Mouse (Mus musculus) mouse trophoblast stem cell (cell line): Measurements from ENCODE around the gene Ccdc191.

ENCODE experiments used
- in situ Hi-C, 2 experiments: fragments of 300-500 bp; cut with MseI, MboI; formaldehyde crosslinking; loops; 2 replicates in 1 of 2; 3 replicates in 1 of 2; pipeline ENCODE4 v1.15.1; 2025

The Ccdc191 gene

DNA sequence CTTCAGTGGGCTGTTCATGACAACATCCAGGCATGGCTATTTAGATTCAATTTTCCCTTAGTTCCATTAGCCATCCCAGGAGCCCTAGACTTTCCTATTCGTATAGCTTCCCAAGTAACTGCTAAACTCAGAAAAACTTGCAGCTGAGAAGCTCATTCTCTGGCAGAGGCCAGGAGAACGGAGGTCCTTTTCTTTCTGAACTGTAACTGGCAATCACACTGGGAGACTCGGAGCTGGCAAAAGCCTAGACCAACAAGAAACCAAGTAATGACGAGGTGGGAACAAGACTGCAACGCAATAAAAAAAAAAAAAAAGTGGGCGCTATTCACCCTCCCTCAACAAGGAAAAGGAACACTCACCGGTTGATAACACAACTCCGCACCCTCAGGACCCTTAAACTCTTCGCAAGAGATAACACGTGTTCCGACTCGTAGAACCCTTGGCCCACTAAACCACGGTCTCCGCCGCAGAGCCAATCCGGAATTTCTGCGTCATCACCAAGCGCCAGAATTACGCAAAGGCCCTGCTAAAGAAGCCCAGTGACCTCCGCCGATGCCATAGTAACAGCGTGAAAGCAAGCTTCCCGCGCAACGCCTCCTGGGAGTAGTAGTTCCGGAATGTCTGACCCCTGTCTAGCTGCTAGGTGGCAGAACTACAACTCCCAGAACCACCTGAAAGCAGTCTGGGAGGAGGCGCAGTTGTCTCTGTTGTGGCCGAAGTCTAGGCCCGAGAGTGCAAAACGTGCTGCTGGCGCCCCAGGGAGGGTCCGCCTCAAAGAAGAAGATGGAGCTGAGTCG, at the start of gene Ccdc191:
TSS of gene Ccdc191 (plus strand) at position 593 of the 797 bp plus-strand sequence.
- in situ Hi-C loops, result loop anchor here (10.0 to 25.0 kb wide), 2 partner anchors 165 to 173 kb away; partner anchors contain the start of gene Gramd1c (in 1 of the 2)

DNA sequence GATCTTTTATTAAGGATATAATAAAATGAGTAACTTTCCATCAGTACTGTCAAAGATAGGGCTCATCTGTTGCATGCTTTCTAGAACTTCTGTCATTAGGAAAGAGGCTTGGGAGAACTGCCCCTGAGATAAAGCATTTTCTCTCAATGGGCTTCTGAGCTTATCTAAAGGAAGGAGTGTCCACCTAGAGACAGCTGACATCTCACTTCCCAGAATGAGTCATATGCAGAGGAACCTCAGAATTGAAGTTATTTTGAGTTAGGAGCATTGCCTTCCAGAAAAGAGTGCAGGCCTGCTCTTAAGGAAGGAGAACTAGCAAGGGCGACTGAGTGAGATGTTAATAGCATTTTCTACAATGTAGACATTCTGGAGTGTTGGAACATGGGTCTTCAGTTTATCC, 48.4 kb upstream of the Ccdc191 start:
- in situ Hi-C loops, result no loop called here

DNA sequence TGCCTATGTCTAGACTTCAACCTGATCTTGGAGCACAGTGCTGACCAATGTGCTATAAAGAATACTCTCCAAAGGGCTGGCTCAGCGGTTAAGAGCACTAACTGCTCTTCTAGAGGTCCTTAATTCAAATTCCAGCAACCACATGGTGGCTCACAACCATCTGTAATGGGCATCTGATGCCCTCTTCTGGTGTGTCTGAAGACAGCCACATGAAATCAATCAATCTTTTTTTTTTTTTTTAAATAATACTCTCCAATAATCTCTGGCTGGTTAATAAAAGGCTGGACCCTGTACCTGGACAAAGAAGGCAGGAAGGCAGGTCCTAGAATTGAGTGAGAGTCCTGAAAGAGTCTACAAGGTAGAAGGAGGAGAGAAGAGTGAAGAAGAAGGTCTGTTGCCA, 39.8 kb upstream of the Ccdc191 start:
- in situ Hi-C loops, result no loop called here

DNA sequence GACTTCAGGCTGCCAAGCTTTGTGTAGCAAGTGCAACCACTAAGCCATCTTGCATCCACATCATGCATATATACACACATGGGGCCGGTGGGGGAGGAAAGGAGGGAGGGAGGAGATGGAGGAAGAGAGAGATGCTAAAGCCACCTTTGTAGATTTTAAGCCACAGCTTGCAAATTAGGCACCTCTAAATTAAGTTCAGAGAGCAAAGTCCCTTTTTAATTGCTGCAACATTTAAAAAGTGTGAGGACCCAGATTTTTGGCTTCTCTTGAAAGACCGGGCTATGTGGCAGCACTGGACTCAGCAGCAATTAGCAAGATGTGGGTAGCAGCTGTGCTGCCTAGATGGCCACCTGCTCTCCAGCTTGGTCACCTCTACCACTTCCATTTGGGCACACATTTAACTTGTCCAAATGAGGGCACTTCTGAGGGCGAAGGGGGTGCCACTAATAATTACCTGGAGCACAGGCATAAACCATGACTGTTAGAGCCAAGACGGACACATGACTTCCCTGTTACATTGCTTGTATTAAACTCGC, 30.6 kb upstream of the Ccdc191 start:
- in situ Hi-C loops, result no loop called here

DNA sequence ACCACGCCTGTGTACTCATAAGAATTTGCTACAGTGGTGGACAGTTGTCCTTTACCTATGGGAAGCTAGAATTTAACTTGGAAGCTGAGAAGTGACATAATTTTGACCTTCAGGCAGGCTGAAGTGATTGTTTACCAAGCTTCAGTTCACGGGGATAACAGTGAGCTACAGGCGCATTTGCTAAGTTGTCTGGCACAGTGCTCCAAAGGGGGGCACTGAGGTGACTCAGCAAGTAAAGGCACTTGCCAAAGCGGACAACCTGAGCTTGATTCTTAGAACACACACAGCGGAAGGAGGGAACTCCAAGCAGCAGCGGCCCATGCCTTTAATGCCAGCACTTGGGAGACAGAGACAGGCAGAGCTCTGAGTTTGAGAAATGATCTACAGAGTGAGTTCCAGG, 29.0 kb upstream of the Ccdc191 start:
- in situ Hi-C loops, result no loop called here

DNA sequence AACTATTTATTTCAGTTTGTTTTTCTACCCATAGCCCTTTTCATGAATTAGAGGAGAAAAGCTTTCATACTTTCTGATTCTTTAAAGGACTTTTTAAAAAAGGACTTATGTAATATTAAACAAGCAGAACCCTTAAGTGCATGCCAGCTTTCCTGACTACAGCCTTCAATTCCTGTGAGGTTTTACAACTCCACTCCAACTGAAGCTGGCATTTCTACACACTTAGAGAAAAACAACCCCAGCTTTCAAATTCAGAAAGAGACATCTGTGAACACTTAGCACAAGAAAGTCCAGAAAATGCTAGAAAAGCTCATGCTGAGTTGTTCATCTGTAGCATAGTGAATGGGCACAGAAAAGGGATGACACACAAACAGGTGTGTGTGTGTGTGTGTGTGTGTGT, 19.8 kb upstream of the Ccdc191 start:
- in situ Hi-C loops, result no loop called here

DNA sequence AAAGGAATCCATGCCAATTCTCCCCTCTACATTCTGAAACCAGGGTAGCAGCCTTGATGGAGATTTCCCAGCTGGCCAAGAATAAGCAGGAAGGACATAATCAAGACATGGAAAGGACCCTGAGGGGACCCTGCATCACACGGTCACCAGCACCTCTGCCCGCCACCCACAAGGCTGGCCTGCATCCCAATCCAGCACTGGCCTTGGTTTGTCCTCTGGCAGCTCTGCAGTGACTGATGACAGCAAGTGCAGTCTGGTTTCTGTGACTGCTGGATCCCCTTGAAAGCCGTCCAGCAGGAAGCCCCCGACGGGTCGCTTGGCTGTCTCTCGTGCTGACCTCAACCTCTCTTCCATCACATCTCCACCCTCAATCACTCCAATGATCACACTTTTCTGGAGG, 18.2 kb upstream of the Ccdc191 start:
- in situ Hi-C loops, result no loop called here

DNA sequence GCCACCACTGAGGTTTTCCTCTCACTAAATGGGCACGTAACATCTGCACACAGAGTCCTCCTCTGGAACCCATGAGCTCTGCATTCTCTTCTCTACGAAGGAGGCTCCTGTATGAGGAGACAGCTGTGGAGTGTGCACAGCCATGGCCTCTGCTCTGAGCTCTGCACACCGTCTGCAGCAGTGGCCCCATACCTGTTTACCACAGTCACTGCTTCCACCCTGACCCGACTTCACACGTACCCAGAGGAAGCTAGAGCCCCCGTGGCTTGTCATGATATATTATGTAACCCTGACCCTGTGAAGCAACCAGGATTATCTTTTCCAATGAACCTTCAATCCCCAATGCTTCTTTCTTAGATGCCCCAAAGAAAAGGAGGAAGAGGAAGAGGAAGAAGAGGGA, 9.8 kb upstream of the Ccdc191 start:
- in situ Hi-C loops, result loop anchor here in 1 of 2 experiments (25.0 kb wide), 1 partner anchor 183 kb away; the partner anchor contains the start of gene Gramd1c

DNA sequence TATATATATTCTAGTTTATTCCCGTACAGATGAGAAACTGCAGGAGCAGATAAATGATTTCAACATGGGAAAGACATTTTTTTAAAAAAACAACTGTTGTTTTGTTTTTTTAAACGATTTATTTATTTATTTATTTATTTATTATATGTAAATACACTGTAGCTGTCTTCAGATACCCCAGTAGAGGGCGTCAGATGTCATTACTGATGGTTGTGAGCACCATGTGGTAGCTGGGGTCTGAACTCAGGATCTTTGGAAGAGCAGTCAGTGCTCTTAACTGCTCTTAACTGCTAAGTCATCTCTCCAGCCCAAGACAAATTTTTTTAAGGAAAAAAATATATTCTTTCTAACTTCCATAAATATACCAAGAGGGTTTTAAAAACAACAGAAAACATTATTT, 8.0 kb upstream of the Ccdc191 start:
- in situ Hi-C loops, result loop anchor here in 1 of 2 experiments (25.0 kb wide), 1 partner anchor 181 kb away; the partner anchor contains the start of gene Gramd1c

DNA sequence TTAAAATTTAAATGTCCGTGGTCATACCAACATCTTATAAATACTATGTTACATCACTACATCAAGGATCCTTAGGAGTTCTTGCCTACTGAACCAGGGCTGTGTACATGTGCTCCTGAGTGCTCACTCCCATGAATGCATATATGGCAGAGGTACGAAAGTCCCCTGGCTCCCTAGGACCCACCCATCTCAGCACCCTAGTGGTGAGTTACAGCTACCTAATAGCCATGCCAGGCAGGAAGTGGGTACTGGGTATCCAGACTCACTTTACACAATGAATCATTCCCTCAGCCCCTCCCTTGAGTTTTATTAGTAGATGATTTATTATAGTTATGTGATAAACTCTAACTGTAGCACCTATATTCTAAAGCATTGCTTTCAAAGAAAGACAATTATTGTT, 7.3 kb upstream of the Ccdc191 start:
- in situ Hi-C loops, result loop anchor here in 1 of 2 experiments (25.0 kb wide), 1 partner anchor 180 kb away; the partner anchor contains the start of gene Gramd1c

DNA sequence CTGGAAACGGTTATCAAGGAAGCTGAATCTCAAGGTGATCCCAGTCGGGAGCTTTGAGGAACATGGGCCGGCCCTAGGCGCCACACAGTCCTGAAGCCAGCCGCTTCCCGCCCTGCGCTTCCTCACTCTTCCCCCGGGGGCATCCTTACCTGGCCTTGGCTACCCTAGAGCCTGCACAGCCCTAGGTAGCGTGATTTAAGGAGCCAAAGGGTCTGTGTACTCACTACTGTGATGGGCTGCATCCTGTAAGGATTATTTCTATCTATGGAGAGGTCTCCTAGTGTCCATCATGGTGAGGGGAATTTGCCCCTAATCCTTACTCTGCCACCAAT, 371 bp downstream of the Ccdc191 start:
- in situ Hi-C loops, result loop anchor here (10.0 to 25.0 kb wide), 2 partner anchors 165 to 172 kb away; partner anchors contain the start of gene Gramd1c (in 1 of the 2)

DNA sequence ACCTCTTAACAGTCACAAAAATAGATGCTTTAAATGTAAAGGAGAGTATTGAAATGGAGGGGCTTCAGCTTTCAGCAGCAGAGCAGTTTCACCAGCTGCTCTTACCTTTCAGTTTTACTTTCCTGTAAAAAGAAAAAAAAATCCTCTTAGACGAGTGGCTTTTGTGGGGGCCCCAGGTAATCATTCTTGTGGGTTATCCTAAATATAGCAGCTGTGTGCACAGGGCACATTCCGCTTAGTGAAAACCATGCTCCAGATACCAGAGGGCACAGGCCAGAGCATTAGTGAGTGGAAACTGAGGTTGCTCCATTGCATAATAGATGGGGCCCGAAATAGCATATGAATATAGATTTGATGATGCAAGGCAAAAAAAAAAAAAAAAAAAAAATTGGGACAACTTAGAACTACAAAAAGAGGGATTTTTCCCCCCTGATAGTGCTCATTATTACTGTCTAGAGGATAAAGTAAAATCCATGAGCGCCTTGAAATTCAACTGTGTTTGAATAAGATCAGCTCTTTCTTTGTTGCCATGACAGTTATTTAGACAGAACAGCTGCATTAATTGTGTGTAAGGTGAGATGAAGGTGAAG, 1.2 kb downstream of the Ccdc191 start:
- in situ Hi-C loops, result loop anchor here (10.0 to 25.0 kb wide), 2 partner anchors 164 to 171 kb away; partner anchors contain the start of gene Gramd1c (in 1 of the 2)

DNA sequence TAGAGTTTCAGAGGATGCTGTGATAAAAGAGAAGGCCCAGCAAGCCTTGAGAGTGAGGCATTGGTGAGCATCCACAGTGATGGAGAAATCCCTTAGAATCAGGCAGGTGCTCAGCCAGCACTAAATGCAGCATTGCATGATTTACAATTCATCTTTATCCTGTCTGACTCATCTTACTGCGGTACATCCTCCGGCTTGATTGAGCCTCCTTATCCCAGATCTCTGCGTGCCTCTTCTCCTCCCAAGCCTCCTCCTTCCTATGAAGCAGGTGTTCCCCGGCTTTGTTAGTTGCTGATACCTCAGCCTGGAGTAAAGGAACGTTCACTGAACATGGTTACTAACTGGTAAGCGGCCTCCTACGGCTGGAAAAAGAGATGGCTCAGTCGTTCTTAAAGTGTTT, 4.9 kb downstream of the Ccdc191 start:
- in situ Hi-C loops, result loop anchor here (10.0 to 25.0 kb wide), 2 partner anchors 160 to 168 kb away; partner anchors contain the start of gene Gramd1c (in 1 of the 2)

DNA sequence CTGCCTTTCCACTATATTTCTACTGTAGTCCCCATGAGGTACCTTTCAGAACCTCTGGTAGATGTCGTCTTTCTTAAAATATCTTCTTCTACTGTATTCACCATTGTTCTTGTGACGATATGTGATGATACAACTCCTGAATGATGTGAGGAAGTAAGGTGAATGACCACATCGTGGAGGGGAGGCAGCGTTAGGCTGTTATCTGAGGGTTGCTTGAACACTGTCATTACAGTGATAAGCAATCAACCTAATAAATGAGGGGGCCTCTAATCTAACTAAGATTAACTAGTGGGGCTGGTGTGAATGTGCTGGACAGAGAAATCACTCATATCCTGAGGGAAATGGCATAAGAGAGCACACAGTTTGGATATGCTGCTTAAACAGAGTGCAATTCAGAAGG, 10.5 kb downstream of the Ccdc191 start:
- in situ Hi-C loops, result no loop called here

DNA sequence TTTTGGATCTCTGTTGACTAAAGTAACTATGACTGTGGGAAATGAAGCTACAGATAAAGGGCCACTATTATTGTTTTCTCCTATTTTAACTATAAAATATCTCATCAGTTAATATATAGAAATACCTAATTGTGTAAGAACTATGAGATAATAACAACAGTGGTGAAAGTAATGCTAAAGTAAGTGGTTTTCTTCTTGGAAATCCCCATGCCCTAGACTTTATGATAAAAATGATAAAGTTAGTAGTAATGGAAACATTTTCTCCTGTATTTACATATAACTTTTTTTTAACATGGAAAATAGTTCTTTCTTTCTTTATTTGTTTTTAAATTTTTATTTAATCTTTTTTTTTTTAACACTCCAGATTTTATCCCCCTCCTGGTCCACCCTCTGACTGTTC, 11.0 kb downstream of the Ccdc191 start:
- in situ Hi-C loops, result no loop called here

DNA sequence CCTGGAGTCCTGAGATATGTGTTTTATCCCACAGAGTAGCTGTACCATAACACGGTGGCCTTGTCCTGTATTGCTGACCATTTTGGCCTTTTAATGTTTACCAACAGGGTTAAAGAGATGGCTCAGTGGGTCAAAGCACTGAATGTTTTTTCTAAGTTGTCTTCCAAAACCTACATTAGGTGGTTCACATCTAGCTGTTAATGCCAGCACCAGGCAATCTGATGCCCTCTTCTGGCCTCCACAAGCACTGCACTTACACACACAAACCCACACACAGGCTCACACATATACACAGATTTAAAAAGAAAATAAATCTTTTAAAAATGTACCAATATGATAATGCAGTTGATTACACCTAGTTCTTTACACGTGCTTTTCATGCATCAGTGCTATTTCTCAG, 19.3 kb downstream of the Ccdc191 start:
- in situ Hi-C loops, result no loop called here

DNA sequence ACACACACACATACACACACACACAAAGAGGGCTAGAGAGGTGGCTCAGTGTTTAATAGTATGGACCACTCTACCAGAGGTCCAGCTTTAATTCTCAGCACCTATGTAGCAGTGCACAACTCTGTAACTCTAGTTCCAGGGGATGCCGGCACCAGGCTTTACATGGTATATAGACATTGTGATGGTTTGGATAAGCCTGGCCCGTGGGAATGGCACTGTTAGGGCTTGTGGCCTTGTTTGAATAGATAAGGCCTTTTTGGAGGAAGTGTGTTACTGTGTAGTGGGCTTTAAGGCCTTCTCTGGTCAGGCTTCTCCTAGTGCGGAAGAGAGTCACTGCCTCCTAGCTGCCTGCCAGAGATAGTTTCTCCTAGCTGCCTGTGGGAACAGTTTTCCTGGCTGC, 29.3 kb downstream of the Ccdc191 start:
- in situ Hi-C loops, result no loop called here

DNA sequence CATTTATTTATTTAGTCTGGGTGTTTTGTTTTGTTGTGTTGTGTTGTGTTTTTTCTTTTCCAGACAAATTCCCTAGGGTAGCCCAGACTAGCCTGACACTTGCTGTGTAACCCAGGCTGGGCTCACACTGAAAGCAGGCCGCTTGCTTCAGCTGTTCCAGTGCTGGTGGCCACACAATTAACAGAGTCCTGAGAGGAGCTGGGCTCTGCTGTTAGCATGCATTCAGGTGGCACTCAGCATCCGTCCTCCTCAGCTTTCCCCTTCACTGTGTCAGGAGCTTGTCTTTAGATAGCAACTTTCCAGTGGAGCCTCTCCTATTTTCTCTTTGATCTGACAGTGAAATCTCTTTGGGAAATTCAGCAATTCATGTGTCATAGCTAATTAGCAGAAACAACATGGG, 32.4 kb downstream of the Ccdc191 start:
- in situ Hi-C loops, result no loop called here

DNA sequence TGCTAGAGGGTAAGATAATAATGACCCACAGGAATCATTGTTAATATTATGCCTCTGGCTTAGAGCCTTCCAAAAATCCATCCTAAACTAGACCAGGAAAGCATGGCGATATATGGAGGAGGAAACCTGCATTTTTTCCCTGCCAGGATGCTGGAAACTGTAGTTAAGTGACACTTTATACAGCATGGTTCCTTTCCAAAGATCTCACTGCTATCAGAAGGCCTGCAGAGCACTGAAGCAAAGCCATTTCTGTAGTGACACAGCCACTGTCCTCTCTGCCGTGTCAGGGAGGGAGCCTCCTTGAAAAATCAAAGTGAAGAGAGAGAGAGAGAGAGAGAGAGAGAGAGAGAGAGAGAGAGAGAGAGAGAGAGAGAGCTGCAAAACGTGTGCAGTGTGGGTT, 33.0 kb downstream of the Ccdc191 start:
- in situ Hi-C loops, result no loop called here

DNA sequence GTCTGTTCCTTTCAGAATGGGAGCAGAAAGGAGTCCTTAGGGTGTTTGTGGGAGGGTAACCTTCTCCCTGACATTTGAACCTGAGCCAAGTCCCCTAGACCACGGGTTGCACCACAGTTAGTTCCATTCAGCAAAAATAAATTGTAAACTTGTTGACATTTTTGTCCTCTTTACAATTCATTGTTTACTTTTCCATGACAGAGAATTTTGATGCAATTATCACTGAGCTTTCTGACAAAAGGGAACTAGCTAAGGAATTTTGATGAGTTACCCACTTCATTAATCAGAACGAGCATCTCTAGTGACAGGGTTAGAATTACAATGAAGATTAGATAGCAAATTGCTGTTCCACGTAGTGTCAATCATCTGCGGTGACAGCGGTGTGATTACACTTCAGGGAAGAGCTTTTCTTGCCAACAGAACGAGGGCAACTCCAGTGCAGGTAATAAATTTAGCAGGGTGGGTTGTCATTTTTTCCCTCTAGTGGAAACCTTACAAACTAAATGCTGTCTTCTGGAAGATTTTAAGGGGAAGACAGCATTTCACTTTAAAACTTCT, 35.5 kb downstream of the Ccdc191 start:
- in situ Hi-C loops, result no loop called here

DNA sequence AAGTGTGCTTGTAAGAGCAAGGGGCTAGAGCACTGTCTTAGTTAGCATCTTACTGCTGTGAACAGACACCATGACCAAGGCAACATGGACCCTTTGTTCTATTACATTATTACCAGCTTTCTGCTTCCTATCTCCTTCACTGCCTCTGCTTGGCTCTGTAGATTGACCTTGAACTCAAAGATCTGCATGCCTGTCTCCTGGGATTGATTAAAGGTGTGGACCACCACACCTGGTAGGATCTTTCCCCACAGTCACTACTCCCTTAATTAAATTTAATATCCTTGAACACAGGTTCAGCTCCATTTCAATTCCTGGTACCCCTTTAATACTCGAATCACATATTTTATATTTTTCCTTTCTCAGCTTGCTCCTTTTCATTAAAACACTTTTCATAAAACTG, 36.2 kb downstream of the Ccdc191 start:
- in situ Hi-C loops, result no loop called here

DNA sequence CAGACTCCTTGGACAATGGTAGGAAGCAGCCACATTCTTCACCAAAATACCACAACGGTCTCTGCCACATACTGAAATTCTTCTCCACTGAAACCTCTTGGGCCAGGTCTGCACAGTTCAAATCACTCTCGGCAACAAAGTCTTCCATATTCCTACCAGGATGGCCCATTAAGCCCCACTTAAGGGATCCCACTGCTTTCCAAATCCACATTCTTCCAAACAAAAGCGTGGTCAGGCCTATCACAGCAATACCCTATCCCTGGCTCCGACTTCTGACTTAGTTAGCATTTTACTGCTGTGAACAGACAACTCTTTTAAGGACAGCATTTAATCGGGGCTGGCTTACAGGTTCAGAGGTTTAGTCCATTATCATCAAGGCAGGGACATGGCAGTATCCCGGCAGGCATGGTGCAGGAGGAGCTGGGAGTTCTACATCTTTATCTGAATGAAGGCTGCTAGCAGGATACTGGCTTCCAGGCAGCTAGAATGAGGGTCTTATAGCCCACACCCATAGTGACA, 36.8 kb downstream of the Ccdc191 start, which contains the start of gene Qtrt2:
TSS of gene Qtrt2 (minus strand) at position 469 of the 519 bp plus-strand sequence.
- in situ Hi-C loops, result no loop called here
